In the genomic region with DNA sequence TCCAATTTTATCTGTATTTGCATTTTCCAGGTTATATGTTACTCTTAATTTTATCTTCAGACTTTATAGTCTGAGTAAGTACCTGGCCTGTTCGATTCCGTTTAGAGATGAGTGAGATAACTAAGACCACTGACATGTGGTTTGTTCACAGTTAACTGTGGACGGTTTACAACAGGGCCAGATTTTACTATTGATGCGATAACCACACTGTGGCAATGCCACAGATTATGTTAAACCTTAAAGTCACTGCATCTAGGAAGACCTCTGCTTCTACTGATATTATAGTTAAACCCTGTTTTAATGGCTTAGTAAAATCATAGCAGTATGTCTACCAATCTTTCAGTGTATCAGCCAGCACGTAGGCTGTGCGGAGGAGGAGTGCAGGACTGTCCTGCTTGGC, we compare ENCODE assay signal across 20 mouse cellular contexts.
"Had no signal": no experiment of that assay in that cellular context is flagged by ENCODE, and none has a peak within 500 bp of the region (broad histone marks: within the 10 kb centered on the region; RNA-seq: fewer than 3 reads in every experiment).

No protein-coding gene starts in this region.

- ATAC-seq: midbrain, embryonic 16.5 days had no signal

- H3K4me3 ChIP-seq: megakaryocyte, embryonic 14.5 days; midbrain, embryonic 10.5 days; midbrain, embryonic 12.5 days; myocyte; neural tube, embryonic 13.5 days; neural tube, embryonic 15.5 days had no signal

- H3K27ac ChIP-seq: midbrain, embryonic 10.5 days; midbrain, embryonic 12.5 days; neural tube, embryonic 13.5 days; neural tube, embryonic 15.5 days had no signal

- H3K4me1 ChIP-seq: neural tube, embryonic 15.5 days had no signal

- H3K4me2 ChIP-seq: lung, embryonic 14.5 days; midbrain, embryonic 12.5 days; neural tube, embryonic 13.5 days; neural tube, embryonic 15.5 days had no signal

- H3K9ac ChIP-seq: lung, embryonic 14.5 days; midbrain, embryonic 12.5 days; neural tube, embryonic 13.5 days; neural tube, embryonic 15.5 days had no signal

- H3K9me3 ChIP-seq: megakaryocyte, embryonic 14.5 days; midbrain, embryonic 10.5 days; midbrain, embryonic 12.5 days; neural tube, embryonic 13.5 days; neural tube, embryonic 15.5 days had no signal

- H3K27me3 ChIP-seq: megakaryocyte, embryonic 14.5 days; midbrain, embryonic 12.5 days; neural tube, embryonic 13.5 days; neural tube, embryonic 15.5 days had no signal

- H3K36me3 ChIP-seq: neural tube, embryonic 15.5 days had no signal

- DNase-seq: lung, adult 18-20 months; lung, embryonic 14.5 days; lung, postnatal 10 days; lung, postnatal 4 days; midbrain, embryonic 14.5 days; retina, postnatal 1 day; right cerebral cortex, adult 18-20 months; right cerebral cortex, postnatal 25 days; right cerebral cortex, postnatal 4 days; spleen, adult 18-20 months; thymus, adult 18-20 months; thymus, postnatal 14 days; thymus, postnatal 36 days had no signal
